Mouse (Mus musculus) hindbrain, postnatal 0 days (tissue): ENCODE data around the gene Cmah. TPM values are rescaled to one million over a fixed set of nuclear protein-coding genes. Genes with fewer than 3 reads are reported as not detected.
A peak's percentile ranks its signal among the peaks of the same experiment; 100 is the strongest.

Source experiments
- ATAC-seq: fragments of 200-750 bp; cut with Nextera tagmentation; 2 replicates; pipeline ENCODE4 v1.8.0; 2017; ENCODE audit warnings: mild to moderate bottlenecking, moderate TSS enrichment, moderate library complexity
- DNase-seq: peaks from one replicate; pipeline ENCODE4 v3.0.0-alpha.2; 2015; ENCODE audit warnings: low spot score
- H3K27ac ChIP-seq: fragments of 300-500 bp; sonication (generic); 2 replicates; pipeline ENCODE4 v1.5.1; 2014; ENCODE audit warnings: mild to moderate bottlenecking
- H3K27me3 ChIP-seq: fragments of 300-500 bp; sonication (generic); 2 replicates; pipeline ENCODE4 v1.6.1; 2014; ENCODE audit warnings: low read length, mixed read lengths; ENCODE audit not compliant: insufficient read depth
- H3K36me3 ChIP-seq: fragments of 300-500 bp; sonication (generic); 2 replicates; pipeline ENCODE4 v1.6.1; 2014; ENCODE audit warnings: low read length, mixed read lengths; ENCODE audit not compliant: insufficient read depth
- H3K4me1 ChIP-seq: fragments of 300-500 bp; sonication (generic); 2 replicates; pipeline ENCODE4 v1.6.1; 2014; ENCODE audit warnings: antibody characterized with exemption, low read length, mixed read lengths; ENCODE audit not compliant: insufficient read depth
- H3K4me2 ChIP-seq: fragments of 300-500 bp; sonication (generic); 2 replicates; pipeline ENCODE4 v1.6.1; 2014; ENCODE audit warnings: low read depth, mild to moderate bottlenecking, low read length, moderate library complexity, mixed read lengths
- H3K4me3 ChIP-seq: fragments of 300-500 bp; sonication (generic); 2 replicates; pipeline ENCODE4 v1.5.1; 2014; ENCODE audit warnings: low read length
- H3K9ac ChIP-seq: fragments of 300-500 bp; sonication (generic); replicated peaks from 2 replicates; pipeline ENCODE4 v1.6.1; 2014; ENCODE audit warnings: mild to moderate bottlenecking, low read length, moderate library complexity, mixed read lengths
- H3K9me3 ChIP-seq: fragments of 300-500 bp; sonication (generic); 2 replicates; pipeline ENCODE4 v1.6.1; 2016; ENCODE audit warnings: low read length, mixed read lengths
- CTCF ChIP-seq: IDR thresholded peaks from 2 replicates; pipeline ENCODE4 v1.5.1; 2016; ENCODE audit warnings: antibody characterized with exemption, control low read depth, low read depth
- WGBS: fragments of 180-500 bp; shearing (Covaris S2); extraction: QIAGEN DNeasy Blood & Tissue Kit; methylation state at CpG from one replicate; pipeline ENCODE4 v1.1.7; 2014; 5-methylcytosine and 5-hydroxymethylcytosine counted together
- polyA plus RNA-seq: library from polyadenylated mRNA; unstranded; fragments of >200 nt; fragmentation: Nextera tagmentation; extraction: Ambion mirVana; gene quantifications from 2 replicates; pipeline ENCODE4 v1.2.1, GENCODE M21; 2015
- total RNA-seq: library from RNA; depleted of rRNA; stranded (reverse); fragments of >200 nt; gene quantifications from 2 replicates; pipeline ENCODE4 v1.2.3, GENCODE M21; 2014

Cmah gene
- total and polyA plus RNA-seq, 2 experiments from 2014 or later, result under 0.01 to 0.16 TPM

- DNase-seq, result no peak
- Histone ChIP-seq H3K27ac (no peak overlapping the region), H3K4me1 (no peaks in the 10 kb centered on the region), H3K4me3 (no peak overlapping the region), H3K27me3 (no peaks in the 10 kb centered on the region), H3K36me3 (no peaks in the 10 kb centered on the region), H3K4me2 (no peak overlapping the region), H3K9ac (no peak overlapping the region), H3K9me3 (no peaks in the 10 kb centered on the region)
- ATAC-seq, result no peak
- WGBS, result 77% methylated on average over 5 of the region's 5 CpGs
- TF ChIP-seq CTCF, result no peak
These were observed 178.6 kb downstream of the Cmah start for GRCm38 (mm10) chr13:24505812-24506211.

GRCm38 (mm10) chr13:24507156-24507555 is 180.0 kb downstream of the Cmah start:
- H3K9ac ChIP-seq, result no peak overlapping the region
- H3K4me3 ChIP-seq, result no peak overlapping the region
- H3K27ac ChIP-seq, result no peak overlapping the region
- H3K4me2 ChIP-seq, result no peak overlapping the region
- DNase-seq (no peak), ATAC-seq (no peak)
- H3K36me3 ChIP-seq, result no peaks in the 10 kb centered on the region
- no peaks in the 10 kb centered on the region for H3K27me3 ChIP-seq
- TF ChIP-seq CTCF, result no peak
- no peaks in the 10 kb centered on the region for H3K9me3 ChIP-seq
- no peaks in the 10 kb centered on the region for H3K4me1 ChIP-seq
- 79% methylated on average over 6 of the region's 6 CpGs for WGBS

DNA sequence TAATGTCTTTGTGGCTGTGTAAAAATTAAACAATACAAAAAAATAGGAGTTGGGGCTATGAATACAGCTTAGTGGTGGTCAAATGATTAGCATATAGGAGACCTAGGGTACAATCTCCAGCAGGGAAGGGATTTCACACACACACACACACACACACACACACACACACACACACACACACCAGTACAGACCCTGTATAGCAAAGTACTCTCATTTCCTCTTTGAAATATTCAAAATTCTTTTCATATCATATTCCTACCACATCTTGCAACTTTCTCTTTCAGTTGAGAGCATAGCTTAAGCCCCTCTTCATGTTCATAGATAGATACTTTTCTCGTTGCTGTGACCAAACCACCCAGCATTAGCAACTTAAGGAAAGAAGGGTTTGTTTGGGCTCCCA is 181.7 kb downstream of the Cmah start:
- Histone ChIP-seq H3K27ac (no peak overlapping the region), H3K4me3 (no peak overlapping the region), H3K27me3 (no peaks in the 10 kb centered on the region), H3K9ac (no peak overlapping the region), H3K9me3 (no peaks in the 10 kb centered on the region), H3K36me3 (no peaks in the 10 kb centered on the region), H3K4me2 (no peak overlapping the region), H3K4me1 (no peaks in the 10 kb centered on the region)
- WGBS, result 52% methylated on average over 1 of the region's 1 CpGs
- no peak for DNase-seq
- ATAC-seq, result no peak
- TF ChIP-seq CTCF, result no peak

DNA sequence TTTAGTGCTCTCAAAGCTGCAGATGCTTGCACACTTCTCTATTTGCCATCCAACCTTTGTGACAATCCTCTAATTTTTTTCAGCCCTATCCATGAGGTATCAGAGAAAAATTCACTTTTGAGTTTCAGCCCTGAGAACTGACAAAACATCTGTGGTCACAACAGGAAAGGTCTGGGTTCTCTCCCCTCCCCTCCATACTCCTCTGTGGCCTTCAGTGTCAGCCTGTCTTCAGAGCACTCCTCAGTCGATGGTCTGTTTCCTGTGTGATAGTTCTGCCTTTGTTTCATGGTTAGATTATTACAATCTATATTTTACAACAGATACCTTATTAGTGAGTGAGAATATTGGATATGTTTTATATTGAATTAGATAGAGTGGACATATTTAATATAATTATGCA is 184.2 kb downstream of the Cmah start:
- Histone ChIP-seq H3K36me3 (no peaks in the 10 kb centered on the region), H3K4me2 (no peak overlapping the region), H3K4me1 (no peaks in the 10 kb centered on the region), H3K9me3 (no peaks in the 10 kb centered on the region), H3K27ac (no peak overlapping the region), H3K4me3 (no peak overlapping the region), H3K9ac (no peak overlapping the region), H3K27me3 (no peaks in the 10 kb centered on the region)
- 84% methylated on average over 1 of the region's 1 CpGs for WGBS
- no peak for TF ChIP-seq CTCF
- DNase-seq, result no peak
- ATAC-seq, result no peak

- WGBS, result 74% methylated on average over 14 of the region's 14 CpGs
- ATAC-seq, result 0 out of 2 replicates have a peak, but pooled peaks have one; percentile 32
These were observed 184.8 kb downstream of the Cmah start for GRCm38 (mm10) chr13:24511932-24512520.

GRCm38 (mm10) chr13:24513717-24514116 is 186.5 kb downstream of the Cmah start:
- no peak for TF ChIP-seq CTCF
- no peaks in the 10 kb centered on the region for H3K4me1 ChIP-seq
- H3K27ac ChIP-seq, result no peak overlapping the region
- no peak overlapping the region for H3K9ac ChIP-seq
- DNase-seq, result no peak
- H3K4me3 ChIP-seq, result no peak overlapping the region
- no peaks in the 10 kb centered on the region for H3K36me3 ChIP-seq
- H3K9me3 ChIP-seq, result no peaks in the 10 kb centered on the region
- no peaks in the 10 kb centered on the region for H3K27me3 ChIP-seq
- 88% methylated on average over 3 of the region's 3 CpGs for WGBS
- ATAC-seq, result no peak
- H3K4me2 ChIP-seq, result no peak overlapping the region

More at GRCm38 (mm10) chr13:24511932-24512520, 184.8 kb downstream of the Cmah start:
- no peaks in the 10 kb centered on the region for H3K9me3 ChIP-seq
- H3K27ac ChIP-seq, result no peak overlapping the region
- no peak overlapping the region for H3K9ac ChIP-seq
- no peak for DNase-seq
- H3K4me2 ChIP-seq, result no peak overlapping the region
- H3K4me3 ChIP-seq, result no peak overlapping the region
- H3K27me3 ChIP-seq, result no peaks in the 10 kb centered on the region
- no peaks in the 10 kb centered on the region for H3K36me3 ChIP-seq
- no peaks in the 10 kb centered on the region for H3K4me1 ChIP-seq
- no peak for TF ChIP-seq CTCF

DNA sequence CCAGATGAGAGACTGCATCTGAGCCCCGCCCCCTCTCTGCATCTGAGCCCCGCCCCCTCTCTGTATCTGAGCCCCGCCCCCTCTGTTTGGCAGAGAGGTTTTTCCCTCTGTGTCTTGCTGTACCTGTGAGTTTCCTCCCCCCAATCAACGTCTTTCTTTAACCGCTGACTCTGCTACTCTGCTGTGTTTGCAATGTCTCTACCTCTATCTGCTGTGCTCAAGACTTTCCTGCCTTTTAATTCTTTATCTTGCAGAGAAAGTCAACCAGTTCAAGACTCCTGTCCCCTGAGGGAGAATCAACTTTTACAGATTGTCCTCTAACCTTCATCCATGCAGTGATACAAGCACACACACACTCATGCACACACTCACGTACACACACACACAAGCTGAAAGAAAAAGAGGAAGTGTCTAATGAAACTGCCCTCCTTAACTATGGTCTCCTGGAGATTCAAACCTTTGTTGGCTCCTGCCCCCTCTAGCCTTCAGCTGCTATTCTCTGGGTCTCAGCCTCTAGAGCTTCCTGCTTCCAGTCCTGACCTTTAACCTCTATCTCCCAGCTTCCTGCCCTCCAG is 188.0 kb downstream of the Cmah start:
- Histone ChIP-seq H3K9me3 (no peaks in the 10 kb centered on the region), H3K9ac (no peak overlapping the region), H3K36me3 (no peaks in the 10 kb centered on the region), H3K27me3 (no peaks in the 10 kb centered on the region), H3K27ac (no peak overlapping the region), H3K4me2 (no peak overlapping the region), H3K4me1 (no peaks in the 10 kb centered on the region), H3K4me3 (no peak overlapping the region)
- DNase-seq, result no peak
- no peak for TF ChIP-seq CTCF
- ATAC-seq, result no peak
- WGBS, result 51% methylated on average over 6 of the region's 6 CpGs
